Mouse (Mus musculus) right cerebral cortex, postnatal 25 days (tissue): ENCODE measurements around the gene Gm20388.

ENCODE experiments used
- DNase-seq: peaks from one replicate; pipeline ENCODE4 v3.0.0; 2022

Gene Gm20388

GRCm38 (mm10) chr8:124260371-124260770, 4349.7 kb downstream of the Gm20388 start:
- DNase-seq: no peak

DNA sequence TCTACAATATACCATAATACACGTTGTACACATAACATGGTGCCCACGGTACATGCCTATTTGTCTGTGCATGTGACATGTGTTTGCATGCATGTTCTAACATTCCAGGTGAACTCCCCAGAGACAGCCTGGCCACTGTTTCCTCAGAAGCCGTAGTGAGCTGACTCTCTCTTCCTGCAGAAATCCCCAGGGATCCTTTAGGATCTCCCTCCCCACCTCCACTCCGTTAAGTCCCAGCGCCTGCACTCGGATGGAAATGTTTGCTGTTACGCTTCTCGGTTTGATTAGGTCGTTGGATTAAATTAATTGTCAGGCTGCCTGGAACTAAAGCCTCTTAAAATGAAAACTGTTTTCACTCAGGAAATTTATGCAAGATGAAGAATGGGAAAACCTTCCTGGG, 4352.4 kb downstream of the Gm20388 start:
- no peak for DNase-seq

DNA sequence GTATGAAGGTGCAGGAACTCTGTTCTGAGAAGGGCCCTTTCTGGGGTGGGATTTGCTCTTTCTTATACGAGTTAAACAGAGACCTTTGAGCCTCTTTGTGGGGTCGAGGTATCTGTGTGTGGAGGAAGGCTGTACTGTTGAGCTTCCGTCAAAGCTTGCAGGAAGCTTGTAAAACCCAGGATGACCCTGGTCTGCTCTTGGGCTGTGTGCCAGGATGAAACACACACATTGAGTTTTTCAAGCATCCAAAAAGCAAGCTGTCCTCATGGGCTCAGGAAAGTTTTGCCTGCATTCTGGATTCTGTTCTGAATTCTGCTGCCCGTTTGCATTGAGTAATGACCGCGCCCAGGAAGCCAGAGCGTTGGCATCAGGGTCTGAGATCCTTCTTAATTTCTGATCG, 4353.4 kb downstream of the Gm20388 start:
- DNase-seq: no peak

GRCm38 (mm10) chr8:124264671-124265070, 4354.0 kb downstream of the Gm20388 start:
- no peak for DNase-seq

GRCm38 (mm10) chr8:124265130-124265529, 4354.5 kb downstream of the Gm20388 start:
- no peak for DNase-seq

DNA sequence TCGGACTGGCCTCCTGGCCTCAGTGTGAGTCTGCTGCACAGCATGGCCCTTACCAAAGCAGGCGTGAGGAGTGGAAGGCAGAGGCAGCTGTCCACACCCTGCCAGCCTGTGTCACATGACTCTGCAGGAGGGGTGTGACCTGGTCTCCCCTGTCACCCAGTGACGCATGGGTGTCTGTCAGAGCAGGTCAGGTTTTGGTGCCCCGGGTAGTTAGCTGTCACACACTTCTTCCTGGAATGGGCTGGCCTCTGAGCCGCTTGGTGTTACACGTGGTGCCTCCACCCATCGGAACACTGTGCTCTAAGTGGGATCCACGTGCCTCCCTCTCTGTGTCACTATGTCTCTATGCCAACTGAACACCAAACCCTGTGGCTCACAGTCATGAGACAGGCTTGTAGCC, 4355.2 kb downstream of the Gm20388 start:
- DNase-seq: no peak

- no peak for DNase-seq
These were observed 4356.6 kb downstream of the Gm20388 start for GRCm38 (mm10) chr8:124267206-124267605.

- no peak for DNase-seq
These were observed 4359.9 kb downstream of the Gm20388 start for GRCm38 (mm10) chr8:124270504-124270903.

DNA sequence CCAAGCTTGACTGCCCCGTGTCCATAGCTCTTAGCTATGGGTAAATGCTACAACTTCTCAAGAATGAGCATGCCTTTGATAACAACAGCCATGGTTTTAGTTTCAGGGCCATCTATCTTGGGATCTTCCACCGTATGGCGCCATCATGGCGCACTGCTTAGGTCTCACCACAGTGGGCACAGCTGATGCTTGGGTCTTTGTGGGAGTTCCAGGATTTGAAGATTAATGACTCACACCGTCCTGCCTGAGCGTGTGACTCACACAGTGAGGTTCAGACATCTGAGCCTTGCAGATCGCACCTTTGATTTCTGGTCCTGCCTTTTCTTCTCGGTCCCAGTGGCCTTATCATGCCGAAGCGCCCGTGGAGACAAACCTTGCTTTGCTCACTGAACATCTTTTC, 4360.3 kb downstream of the Gm20388 start:
- no peak for DNase-seq

DNA sequence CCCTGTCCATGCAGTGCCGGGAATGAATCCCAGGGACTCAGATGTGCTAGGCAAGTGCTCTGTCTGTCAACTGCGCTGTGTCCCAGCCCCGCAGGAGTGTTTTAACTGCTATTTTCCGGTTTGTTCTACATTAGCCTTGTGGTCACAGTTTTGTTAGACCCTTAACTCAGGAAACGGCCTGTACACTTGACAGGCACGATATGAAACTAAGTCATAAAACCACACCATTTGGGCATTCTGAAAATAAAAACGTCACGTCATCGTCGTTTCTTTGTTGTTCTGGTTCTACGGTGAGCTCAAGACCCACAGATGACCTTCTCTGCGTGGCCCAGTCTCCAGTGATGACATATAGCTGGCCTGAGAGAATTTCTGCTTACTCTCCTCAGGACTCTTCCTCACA, 4360.9 kb downstream of the Gm20388 start:
- no peak for DNase-seq

DNA sequence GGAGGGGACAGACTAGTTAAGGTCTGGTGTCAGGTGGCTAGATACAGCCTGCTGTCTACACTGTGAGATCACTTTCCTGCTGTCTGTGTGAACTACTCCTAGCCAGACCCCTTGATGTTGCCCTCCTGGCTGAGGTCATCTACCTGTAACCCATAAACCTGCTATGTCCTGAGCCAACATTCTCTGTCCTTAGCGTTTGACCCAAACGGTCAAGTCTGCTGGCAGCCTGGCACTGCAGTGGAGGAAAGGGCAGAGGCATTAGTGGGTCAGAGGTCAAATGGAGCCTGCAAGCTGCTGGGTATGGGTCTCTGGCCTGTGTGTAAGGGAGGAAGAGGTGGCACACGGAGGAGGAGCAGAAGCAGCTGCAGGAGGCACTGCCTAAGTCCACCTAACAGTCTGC, 4362.2 kb downstream of the Gm20388 start:
- DNase-seq: no peak

GRCm38 (mm10) chr8:124273606-124274218, 4363.1 kb downstream of the Gm20388 start:
- DNase-seq: no peak

GRCm38 (mm10) chr8:124274441-124275120, 4363.9 kb downstream of the Gm20388 start:
- no peak for DNase-seq

DNA sequence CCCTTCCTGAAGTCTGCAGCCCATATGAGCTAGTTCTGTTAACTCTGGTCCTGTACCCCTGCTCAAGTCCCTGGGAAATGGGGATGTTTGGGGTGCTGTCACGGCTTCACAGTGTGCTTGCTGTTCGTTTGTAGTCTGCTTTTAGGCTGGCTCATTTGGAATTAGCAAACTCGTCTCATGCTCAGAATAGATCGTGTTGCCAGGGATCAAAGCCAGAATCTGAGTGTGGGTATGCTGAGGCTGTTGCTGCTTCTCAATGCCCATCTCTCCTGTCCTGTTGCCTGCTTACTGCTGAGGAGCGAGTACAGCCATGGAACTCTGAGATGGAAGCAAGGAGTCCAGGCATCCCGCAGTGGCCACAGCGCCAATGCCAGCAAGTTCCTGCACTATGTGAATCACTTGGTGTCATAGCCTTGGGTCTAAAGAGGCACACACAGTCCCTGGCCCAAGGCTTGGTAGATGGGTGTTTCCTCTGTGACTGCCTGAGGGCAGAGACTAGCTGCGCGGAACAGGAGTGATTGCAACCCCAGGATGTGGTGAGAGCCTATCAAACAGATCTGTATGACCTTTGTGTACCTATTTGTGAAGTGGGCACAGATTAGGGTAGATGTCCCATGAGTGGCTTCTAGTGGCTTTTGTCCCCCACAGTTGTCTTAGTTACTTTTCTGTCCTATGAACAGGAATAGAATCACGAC, 4364.9 kb downstream of the Gm20388 start:
- DNase-seq: no peak

DNA sequence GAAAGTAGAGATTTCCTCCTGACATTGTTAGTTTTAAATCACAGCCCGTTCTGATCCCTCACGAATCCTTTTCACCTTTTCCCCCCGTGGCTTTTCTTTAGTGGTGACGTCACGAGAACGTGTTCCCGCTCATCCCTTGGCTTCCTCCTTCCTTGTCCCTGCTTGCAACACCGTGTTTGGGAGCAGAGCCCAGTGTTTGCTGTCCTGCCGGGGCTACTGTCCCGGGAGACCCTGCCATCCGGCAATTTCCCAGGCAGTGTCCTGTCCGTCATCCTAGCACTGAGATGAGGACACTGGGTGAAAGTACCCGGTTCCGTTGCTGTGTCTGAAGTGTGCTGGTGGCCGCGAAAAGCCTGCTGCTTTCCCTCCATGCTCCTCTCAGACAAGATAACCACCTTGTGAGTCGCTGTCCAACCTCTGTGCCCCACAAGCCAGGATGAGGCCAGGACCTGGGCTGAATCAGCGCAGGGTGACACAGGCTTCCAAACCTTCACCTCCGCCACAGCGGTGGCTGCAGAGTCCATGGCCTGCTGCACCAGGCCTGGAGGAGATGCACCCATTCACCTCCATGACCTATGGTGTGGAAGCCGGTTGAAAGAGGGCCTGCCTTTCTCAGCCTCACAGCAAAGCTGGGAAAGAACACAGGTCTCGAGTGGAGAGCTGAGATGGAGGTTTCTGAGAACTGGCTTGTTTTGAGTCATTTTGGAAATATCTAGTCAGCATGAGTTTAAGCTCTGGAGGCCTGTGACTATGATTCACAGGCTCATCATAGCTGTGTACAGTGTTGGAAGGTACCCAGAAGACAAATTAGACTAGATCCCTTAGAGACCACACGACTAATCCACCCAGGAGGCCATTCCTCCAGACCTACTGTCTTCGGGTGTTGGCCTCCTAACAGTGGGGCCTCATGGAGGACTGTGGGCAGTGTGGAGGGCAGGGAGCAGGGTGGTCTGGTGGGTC, 4367.6 kb downstream of the Gm20388 start:
- DNase-seq: no peak

DNA sequence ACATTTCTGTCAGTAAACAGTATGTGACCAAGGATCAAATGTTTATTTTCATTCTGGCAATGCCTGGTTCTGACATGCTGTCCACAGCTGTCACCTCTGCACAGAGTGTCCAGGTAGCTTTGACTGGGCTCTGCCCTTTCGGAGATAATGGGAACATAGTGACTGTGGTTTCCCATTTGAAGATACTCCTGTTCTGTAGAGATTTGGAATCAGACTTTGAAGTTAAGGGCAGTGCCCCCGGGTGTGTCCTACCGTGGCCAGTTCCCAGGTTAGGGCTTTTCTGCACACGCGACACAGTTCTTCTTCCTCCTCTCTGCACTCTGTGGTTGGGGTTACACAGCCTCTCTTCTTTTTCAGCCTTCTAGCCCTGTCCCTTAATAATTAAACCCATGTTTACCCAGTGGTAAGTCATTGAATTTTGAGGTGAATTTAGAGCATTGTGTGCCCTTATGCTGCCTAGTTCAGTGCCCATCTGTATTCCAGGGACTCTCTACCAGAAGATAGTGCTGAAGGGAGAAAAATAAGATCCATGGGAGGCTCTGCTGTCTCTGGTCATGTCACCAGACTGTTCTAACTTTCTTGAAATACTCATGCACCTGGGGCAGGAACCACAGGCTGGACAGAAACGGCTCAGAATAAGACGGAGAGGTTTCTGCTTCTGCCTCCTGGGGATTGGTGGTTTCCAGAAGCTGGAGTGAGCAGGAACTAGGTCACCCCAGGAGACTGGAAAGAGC, 4368.5 kb downstream of the Gm20388 start:
- DNase-seq: no peak

DNA sequence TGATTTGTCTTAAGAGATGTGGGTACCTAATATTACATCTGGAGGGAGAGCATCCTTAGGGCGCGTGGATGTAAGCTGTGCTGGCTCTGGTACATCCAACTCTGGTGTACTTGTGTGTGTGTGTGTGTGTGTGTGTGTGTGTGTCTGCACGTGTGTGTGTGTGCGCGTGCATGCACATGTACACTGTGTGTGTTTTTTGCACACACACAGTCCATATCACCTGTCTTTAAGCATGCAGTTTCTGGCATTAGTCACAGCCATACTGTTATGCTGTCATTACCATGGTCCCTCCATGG, 4369.0 kb downstream of the Gm20388 start:
- no peak for DNase-seq

GRCm38 (mm10) chr8:124281700-124282541, 4371.3 kb downstream of the Gm20388 start:
- DNase-seq: no peak

- no peak for DNase-seq
These were observed 4372.4 kb downstream of the Gm20388 start for GRCm38 (mm10) chr8:124282878-124283630.

DNA sequence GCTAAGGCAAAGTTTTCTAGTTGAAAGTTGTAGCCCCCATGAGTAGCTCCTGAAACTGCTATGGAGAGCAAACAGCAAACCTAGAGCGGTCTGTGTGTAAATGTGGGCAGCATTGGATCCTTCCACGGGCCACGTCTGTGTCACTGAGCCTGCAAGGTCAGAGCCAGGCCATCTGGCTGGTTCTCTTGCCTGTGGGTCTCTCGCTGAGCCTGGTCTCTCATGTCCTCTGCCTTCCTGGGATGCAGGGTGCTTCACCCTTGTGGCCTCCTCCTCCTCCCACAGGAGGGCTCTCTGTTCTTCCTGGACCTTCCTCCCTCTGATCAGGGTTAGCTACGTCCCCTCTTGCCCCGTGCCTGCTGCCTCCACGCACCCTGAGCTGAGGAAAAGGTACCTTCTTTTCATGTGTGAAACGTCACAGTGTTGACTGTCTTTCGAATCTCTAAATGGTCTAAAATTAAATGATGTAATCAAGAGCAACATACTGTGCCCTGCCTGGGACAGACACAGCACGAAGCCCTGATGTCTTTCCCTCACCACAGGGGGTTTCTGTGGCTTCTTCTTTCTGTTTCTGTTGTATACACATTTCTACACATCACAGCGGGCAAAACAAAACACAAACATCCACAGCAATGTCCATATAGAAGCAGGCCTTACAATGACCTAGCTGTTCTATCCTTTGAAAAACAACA, 4373.1 kb downstream of the Gm20388 start:
- DNase-seq: no peak
